Mouse (Mus musculus): ENCODE results near the gene Suv39h1. TPM values are rescaled to one million over a fixed set of nuclear protein-coding genes. Genes with fewer than 3 reads are reported as not detected.
"Not testable (repeated sequence)": the region's sequence is repeated elsewhere in the genome, so short reads cannot be mapped to it uniquely, and the experiment has no call there.

The Suv39h1 gene
- total RNA-seq, 2 experiments from 2014 or later = 3.0 to 3.6 TPM

GRCm38 (mm10) chrX:8026811-8027210 is 47.7 kb downstream of the Suv39h1 start:
- DNase-seq = no peak

GRCm38 (mm10) chrX:8024795-8025194 is 49.8 kb downstream of the Suv39h1 start:
- no peak for DNase-seq

DNA sequence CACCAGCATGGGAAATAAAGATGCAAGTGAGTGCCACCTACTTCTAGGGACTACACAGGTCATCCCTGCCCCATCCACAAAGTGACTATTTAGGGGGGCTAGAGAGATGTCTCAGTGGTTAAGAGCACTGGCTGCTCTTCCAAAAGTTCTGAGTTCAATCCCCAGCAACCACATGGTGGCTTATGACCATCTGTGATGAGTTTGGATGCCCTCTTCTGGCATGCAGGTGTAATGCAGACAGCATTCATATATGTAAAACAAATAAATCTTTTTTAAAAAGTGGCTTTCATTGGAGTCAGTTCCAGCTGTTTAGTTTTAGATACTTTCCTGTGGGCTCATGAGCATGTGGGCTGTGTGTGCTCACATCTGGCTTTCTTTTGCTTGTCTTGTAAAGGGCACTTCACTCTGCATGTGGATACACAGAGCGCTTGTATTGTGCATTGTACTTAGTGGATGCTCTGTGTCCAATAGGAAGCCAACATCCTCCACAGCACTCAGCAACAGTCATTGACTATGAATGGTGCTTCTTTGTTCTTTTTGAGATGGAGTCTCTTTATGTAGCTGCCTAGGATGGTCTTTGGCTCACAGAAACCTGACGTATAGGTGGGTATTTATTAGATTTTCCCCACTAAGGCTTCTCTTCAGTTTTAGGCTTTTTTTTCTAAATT is 54.3 kb downstream of the Suv39h1 start:
- DNase-seq = no peak

DNA sequence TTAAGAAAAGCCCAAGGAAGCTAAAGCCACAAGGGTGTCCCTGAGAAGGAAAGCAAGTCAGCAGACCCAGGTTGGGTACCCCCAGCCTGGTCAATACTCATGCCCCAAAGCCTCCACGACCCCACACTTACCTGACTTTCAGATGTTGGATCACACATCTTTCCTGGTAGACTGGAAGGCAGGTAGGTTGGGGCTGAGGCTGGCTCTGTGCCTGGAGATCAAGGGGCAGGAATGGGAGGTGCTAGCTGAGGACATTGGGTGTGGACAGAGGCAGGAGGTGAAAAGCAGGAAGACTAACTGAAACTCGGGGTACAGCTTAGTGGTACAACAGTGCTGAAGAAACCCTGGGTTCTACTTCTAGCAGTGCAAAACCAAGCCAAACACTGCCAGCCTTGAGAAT is 56.3 kb downstream of the Suv39h1 start, which contains the start of gene Glod5:
Gene Glod5, minus strand, starts transcription at position 207 of the 400 bp plus-strand sequence.
- DNase-seq = no peak

GRCm38 (mm10) chrX:8017142-8017541 is 57.4 kb downstream of the Suv39h1 start:
- no peak for DNase-seq

- DNase-seq = not testable (repeated sequence)
Observed at GRCm38 (mm10) chrX:8015675-8016074, 58.9 kb downstream of the Suv39h1 start.

DNA sequence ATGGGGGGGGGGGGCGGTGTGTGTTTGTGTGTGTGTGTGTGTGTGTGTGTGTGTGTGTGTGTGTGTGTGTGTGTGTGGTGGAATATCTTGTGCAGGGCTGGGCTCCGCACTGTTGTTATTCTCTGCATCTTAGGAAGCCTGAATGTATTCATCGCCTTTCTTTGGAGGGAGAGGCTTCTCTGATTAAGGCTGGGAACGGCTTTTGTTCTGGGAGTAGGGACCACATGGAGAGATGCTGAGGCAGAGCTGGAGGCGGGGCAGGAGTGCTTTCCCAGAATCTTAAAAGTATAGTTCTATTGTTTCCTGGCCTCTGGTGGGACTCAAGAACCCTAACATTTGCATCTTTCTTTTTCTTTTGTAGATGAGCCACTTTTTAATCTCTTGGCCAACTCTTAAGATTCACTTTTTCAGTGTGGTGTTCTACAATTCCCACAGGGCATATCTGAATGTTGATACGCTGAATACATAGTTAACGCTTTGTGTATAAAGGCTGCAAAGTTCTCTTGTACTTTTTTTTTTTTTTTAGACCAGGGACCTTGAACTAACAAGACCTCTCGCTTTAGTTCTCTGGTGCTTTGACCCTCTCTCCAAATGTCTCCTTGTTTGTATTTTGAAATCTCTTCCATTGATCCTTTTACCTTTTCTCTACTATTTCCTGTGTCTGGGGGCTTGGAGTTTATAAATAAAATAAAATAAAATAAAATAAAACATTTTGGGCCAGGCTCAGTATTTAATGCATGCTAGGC is 60.8 kb downstream of the Suv39h1 start:
- no peak for DNase-seq

GRCm38 (mm10) chrX:8013157-8013556 is 61.4 kb downstream of the Suv39h1 start:
- no peak for DNase-seq

Other genes starting within 250 kb of the Suv39h1 start
- gene Otud5, start 233.4 kb downstream of the Suv39h1 start, total RNA-seq (2021) = 10 to 100 TPM; 14.8 to 18.2 TPM
- 1 to 10 TPM; 1.5 TPM for gene Pim2, start 196.5 kb downstream of the Suv39h1 start, total RNA-seq (2021)
- 1 to 10 TPM; 7.6 to 8.1 TPM for gene Slc35a2, start 190.7 kb downstream of the Suv39h1 start, total RNA-seq (2021)
- gene Pqbp1, start 175.5 kb downstream of the Suv39h1 start, total RNA-seq (2021) = 10 to 100 TPM; 19.5 to 23.1 TPM
- gene Timm17b, start 175.4 kb downstream of the Suv39h1 start, total RNA-seq (2021) = 10 to 100 TPM; 37.8 to 38.5 TPM
- gene Gm10491, start 166.9 kb downstream of the Suv39h1 start, total RNA-seq (2021) = not detected
- gene Gm10490, start 165.2 kb downstream of the Suv39h1 start, total RNA-seq (2021) = not detected
- not detected for gene Pcsk1n, start 154.9 kb downstream of the Suv39h1 start, total RNA-seq (2021)
- gene Eras, start 146.2 kb downstream of the Suv39h1 start, total RNA-seq (2021) = not detected
- 1 to 10 TPM; 3.9 to 5.0 TPM for gene Hdac6, start 126.9 kb downstream of the Suv39h1 start, total RNA-seq (2021)
- gene Gata1, start 96.7 kb downstream of the Suv39h1 start, total RNA-seq (2021) = not detected
- gene Glod5, start 56.3 kb downstream of the Suv39h1 start, total RNA-seq (2021) = not detected
- under 1 TPM; 0.46 to 0.54 TPM for gene Was, start 15.7 kb upstream of the Suv39h1 start, total RNA-seq (2021)
- gene Wdr13, start 58.1 kb upstream of the Suv39h1 start, total RNA-seq (2021) = 10 to 100 TPM; 11.8 to 16.3 TPM
- 10 to 100 TPM; 44.1 to 60.8 TPM for gene Rbm3, start 71.1 kb upstream of the Suv39h1 start, total RNA-seq (2021)
- gene Tbc1d25, start 101.4 kb upstream of the Suv39h1 start, total RNA-seq (2021) = 1 to 10 TPM; 2.5 to 2.6 TPM
- gene Ebp, start 118.8 kb upstream of the Suv39h1 start, total RNA-seq (2021) = 10 to 100 TPM; 10.3 to 10.7 TPM
- 1 to 10 TPM; 3.6 to 4.3 TPM for gene Porcn, start 131.8 kb upstream of the Suv39h1 start, total RNA-seq (2021)
- 10 to 100 TPM; 12.4 to 13.2 TPM for gene Ftsj1, start 177.6 kb upstream of the Suv39h1 start, total RNA-seq (2021)
- not detected for gene Slc38a5, start 196.4 kb upstream of the Suv39h1 start, total RNA-seq (2021)

Data from gastrocnemius, postnatal 25 days (tissue).